Mouse (Mus musculus) adrenal gland, adult 2 months (tissue): ENCODE measurements at regions not wholly inside any gene's neighbourhood (a gene's known extent, or its start where the extent isn't known, plus 50 kb on each side); places are given as distances from the start of the nearest gene placed in this dataset.

Experiments used
- DNase-seq: peaks from one replicate; pipeline ENCODE4 v3.0.0; 2021

DNA sequence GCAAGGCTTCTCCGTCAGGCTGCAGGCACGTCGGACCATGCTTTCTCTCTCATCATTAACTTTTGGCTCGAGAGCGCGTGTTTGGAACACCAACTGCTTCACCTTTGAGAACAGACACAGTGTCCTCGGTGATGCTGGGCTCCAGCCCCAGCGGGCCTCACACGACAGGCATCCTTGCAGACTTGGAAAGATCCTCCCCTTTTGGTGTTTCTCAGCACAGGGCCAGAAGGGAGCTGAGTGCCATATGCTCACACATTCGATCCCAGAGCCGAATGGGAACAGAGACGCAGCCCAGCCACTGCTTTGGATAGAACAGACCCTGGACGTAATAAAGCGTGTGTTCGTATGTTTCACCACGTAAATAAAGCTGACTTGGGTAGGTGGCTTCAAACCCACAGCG, 389.1 kb downstream of the Vrk1 start:
- DNase-seq: no peak

DNA sequence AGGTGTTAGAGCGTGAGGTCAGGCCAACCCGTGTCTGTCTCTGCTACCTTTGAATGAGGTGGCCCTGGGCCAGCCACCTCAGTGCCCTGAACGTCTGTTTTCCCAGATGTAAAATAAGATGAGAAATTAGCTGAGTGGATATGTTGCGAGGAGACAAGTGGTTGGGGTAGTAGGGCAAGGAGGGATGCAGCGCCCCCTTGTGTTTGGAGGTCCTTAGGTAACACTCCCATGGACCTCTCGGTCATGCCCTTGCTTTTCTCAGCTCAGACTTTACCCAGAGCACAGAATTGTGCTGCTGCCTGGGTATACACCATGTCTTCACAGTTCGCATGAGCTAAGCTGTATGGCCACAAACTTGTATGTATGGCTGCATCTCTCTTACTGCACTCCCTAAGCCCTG, 401.0 kb downstream of the Vrk1 start:
- no peak for DNase-seq

DNA sequence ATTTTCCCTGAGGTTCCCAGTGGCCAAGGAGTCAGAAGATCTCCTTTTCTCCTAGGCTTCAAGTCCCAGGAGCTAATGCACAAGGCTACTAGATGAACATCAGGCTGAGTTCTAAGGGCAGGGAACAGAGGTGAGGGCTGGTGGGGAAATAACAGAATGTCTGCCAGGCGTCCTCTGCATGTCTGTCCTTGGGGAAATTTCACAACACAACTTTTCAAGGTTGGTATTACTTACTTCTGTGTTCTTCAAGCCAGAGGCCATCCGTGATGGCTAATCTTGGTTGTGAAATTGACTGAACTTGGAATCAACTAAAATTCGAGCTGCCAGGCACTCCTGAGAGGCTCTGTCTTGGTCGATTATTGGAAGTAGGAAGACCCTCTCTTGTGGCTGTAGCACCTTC, 416.6 kb downstream of the Vrk1 start:
- peak; percentile 60 for DNase-seq

DNA sequence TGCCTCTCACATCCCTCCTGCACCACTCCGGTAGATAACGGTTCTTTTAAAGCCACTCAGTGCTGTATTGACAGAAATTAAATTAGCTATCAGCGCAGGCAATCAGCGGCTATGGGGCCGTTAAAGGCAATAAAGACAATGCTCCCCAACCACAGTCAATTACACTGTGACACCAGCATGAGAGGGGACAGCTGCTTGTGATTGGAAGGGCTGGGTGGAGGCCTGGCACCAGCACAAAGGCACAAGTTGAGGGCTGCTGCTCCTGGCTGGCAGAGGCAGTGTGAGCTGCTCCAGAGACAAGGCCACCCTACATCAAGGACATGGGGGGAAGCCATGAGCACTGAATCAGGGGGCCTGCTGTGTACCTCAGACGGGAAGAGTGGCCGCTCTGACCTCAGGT, 420.0 kb downstream of the Vrk1 start:
- DNase-seq: peak; percentile 64

DNA sequence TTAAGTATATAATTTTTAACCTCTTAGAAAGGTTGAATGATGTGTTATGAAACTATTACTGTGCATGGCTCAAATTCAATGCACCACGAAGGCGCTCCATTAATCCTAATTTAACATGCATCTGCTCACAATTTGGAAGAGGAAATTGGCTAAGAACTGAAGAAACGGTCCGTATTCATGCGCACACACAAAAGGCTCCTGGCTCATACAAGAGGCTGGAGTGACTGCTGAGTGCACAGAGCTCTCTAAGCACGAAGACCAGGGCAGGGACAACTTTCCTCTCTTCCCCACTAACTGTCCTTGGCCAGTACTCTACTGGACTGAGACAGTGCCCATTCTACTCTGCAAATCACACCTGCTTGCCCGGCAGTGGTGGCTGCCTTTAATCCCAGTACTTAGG, 435.1 kb downstream of the Vrk1 start:
- no peak for DNase-seq

DNA sequence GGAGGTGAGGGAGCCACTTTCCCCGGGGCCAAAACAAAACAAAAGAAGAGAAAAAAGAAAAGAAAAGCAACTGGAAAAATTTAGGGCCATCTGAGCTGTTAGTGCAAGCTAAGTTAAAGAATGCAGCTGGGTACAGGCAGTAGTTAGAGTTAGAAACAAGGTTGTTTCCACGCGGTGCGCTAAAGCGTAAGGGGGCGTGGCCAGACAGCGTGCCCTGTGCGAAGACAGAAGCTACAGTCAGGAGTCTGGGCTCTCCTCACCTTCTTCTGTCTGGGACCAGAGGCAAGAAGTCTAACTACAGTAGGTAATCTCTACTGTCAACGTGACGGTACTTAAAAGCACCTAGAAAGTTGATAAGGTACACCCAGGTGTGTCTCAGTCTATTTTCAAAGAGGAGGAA, 435.9 kb downstream of the Vrk1 start:
- DNase-seq: no peak

DNA sequence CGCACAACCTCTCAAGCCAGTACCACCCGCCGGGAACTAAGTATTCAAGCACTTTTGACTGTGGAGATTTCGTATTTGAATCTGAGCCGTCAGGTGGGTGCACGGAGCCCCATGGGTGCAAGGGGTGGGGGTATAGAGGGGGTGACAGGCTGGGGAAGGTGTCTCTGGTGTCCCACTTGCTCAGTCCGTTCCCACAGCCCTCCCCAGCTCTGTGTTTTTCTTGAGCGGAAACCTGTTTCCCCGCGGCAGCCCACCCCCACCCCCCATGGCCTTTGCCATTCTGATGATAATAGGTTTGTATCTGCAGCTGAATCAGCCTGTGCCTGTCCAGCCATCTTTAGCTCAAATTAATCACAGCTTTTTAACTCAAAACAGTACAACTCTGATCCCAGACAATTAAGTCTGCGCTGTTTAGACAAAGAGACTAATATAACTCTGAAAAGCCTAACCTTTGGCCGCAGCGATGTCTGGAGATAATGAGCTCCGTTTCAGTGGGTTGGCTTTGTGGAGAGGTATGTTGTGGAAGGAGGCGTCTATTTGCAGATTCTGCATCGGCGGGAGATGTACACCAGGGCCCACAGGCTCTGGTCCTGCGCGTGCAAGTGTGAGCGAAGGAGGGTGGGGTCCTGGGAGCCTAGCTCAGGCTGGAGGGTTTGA, 437.0 kb downstream of the Vrk1 start:
- DNase-seq: no peak

DNA sequence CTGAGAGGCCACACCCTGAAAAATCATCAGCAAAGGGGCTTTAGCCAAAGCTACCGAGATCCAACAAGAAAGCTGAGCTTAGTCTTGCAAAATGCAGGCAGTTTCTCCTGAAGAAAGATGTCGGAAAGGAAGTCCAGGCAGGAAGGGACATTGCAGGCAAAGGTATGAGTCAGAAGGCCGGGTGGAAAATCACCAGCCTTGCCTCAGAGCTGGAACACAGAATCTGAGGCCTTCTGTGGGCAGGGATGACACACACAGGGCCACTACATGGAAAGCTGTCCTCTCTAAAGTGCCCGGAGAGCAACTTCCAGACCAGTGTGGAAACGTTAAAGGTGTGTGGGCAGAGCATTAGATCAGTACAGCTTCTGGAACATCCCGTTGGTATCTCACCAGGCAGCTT, 438.5 kb downstream of the Vrk1 start:
- peak; percentile 84 for DNase-seq

DNA sequence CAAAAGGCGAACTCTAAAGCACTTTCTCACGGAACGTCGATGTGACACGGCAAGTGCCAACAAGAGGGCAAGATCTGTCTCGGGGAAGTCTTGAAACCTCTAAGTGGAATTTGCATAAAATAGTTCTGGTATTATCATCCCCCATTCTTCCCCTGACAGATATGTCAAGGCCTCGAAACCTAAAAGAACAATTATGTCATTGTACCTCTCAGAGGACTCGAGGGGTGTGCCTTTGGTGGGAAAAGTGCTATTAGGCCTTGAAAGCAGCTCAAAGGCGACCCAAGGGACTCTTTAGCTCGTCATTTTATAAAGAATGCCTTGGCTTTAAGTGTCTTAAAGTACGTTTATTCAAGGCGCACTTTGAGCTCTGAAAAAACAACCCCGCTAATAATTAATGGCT, 443.5 kb downstream of the Vrk1 start:
- no peak for DNase-seq

DNA sequence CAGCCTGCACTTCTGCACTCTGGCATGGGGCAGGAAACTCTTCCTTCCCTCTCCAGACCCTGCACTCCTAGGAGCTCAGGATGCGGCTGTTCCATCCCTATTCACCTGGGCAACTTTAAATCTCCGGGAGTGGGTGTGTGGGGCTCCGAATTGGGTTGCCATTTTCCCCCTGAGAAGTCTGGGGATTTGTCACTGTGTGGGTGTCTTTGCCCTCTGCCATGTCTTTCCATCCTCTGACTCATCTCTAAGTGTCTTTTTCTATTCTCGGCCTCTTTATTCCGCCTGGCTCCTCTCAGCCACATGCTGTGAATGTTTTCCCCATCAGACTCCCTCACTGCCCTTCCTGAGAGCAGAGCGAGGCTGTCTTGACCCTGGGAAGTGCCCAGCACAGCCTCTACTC, 448.2 kb downstream of the Vrk1 start:
- no peak for DNase-seq

DNA sequence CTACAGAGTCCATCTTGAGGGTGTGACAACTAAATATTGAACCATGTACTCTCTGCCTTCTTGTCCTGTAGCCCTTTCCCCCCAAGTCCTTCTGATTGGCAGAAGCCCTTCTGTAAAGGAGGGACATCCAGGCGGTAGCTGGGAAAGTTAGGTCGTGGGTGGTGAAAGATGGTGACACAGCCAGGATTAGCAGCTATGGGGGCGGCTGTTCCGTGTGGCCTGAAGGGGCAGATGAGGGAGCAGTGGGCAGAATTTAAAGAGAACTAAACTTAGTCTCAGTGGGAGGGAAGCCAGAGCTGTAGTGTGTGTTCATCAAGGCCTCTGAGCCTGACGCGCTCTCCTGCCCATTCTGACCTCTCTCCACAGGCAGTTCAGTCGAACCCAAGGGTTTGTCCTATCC, 450.6 kb downstream of the Vrk1 start:
- no peak for DNase-seq

DNA sequence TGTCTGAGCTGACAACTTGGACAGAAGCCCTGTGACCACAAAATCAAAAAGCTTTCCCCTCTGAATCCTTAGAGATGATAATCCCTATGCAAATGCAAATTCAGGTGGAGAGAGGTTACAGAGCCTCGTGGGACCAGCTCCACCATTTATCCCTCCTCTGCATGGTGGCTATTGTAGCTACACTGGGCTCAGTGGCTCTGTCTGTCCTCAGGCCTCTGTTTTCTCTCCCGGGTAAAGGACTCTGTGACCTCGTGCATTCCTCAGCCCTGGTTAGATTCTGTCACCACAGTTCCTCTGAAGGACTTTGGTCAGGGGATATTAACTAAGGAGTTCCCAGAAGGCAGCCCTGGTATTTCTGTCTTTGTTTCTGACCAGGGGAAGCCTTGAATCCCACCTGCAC, 452.3 kb downstream of the Vrk1 start:
- DNase-seq: no peak

DNA sequence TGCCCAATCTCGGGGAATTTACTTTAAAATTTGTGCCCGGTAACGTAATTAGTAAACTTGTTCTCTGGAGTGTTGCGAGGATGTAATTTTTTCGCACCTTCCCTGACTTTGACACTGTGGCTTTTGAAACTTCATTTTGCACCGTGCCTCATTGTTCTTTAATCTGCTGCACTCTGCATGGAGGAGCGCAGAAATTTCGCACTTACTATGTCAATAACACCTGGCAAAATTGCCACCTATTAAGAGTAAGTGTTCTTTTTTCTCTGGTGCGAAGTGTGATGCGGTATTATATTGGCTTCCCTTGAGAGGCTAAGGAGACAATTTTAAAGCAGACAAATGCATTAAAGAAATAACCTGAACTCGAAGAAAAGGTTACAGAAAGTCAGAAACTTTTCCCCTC, 454.7 kb downstream of the Vrk1 start:
- DNase-seq: no peak

DNA sequence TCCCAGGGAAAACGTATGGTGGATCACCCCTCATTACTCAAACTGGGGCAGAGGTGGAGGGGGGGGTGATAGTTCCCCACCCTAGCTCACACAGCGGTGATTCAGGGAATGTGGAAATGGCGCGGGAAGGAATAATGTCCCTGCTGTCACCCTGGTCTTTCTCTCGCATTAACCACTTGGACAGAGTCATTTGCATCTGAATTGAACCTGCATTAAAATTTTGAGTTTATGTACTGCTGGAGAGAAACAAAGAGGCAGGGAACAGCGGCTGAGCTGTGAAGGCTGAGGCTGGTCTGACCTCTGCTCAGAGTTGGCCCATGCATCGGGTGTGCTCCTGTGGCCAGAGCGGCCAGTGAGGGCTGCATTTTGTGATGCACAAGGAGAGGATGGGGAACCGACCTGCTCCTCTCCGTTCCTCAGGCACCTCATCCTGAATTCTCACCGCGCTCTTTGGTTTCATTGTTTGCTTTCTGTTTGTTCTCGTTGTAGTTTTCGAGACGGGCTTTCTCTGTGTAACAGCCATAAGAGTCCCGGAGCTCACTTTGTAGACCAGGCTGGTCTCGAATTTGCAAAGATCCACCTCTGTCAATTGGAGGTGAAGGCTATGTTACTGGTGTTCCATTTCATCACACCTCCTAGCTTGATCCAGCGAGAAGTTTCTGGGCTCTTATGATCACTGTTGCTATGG, 458.3 kb downstream of the Vrk1 start:
- DNase-seq: no peak

DNA sequence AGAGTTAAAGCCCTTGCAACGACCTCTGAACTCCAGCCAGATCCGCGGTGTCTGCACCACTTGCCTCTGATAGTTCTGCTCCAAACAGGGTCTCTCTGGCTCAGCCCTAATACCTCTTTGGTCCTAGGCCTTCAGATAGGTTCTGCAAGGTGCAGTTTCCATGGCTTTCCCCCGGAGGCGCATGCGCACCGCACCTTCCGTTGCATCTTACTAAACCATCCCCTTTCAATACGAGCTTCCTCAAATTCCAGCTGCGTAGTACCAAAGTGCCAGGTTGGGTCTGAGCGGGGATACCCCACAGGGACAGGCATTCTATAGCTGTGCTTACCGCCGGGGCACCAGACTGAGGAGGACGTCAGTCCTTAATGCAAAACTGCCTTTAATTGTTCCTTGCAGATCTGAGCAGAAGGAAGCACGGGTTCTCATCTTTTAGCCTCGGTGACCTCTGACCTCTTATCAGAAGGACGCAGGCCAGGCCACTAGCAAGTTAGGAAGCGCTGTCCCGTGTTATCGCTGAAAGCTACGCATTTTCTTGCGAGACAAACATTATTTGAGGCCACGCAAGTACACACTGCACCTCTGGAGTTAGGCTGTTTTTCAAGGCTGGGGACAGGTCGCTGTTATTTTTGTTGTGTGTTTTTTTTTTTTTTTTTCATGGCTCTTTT, 464.6 kb downstream of the Vrk1 start:
- DNase-seq: no peak

DNA sequence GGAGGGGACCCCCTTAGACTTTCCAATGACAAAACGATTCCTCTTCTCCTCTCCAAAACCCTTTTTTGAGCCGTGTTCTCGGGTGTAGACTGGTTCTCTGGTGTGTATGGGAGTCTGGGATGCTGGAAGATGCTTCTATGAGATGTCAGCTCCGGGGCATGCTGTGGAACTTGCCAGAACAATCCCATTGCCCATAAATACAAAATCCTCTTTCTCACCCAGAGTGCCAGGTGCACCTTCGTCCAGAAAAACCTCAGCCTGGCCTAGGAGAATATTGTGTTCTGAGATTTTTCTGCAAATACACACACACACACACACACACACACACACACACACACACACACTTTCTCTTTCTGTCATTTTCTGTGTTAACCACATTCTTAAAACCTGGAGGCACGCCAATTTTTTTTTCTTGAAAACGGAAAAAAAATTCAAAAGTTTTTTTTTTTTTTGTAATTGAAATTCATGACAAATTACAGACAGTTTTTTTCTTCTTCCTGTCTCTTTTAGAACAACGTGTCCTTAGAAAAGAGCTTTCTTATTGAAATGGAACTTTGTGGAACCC, 465.5 kb downstream of the Vrk1 start:
- no peak for DNase-seq

DNA sequence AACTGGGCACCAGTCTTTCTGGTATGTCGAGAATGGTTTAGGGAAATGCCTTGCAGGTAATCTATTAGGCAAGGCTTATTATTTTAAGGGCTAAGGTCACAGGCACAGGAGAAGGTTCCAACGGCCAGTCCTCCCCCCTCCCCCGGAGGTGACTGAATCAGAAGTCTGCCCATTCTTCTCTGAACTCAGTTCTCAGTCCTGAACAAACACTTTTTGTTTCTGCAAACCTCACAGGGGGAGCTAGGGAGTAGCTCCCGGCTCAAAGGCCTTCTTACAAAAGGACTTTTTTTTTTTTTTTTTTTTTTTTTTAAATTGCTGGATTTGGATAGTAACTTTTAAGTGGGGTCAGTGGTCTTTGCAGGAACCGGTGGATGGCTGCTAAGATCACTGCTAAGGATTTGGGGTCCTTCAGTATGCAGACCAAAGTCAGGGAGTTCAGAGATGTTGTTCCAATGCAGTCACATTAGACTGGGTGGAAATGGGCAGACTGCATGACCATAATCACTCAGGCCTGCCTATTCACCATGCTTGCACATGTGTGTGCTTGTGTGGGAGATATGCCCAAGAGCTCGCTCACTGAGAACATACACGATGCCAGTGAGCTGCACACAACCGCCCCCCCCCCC, 467.1 kb downstream of the Vrk1 start:
- DNase-seq: no peak

DNA sequence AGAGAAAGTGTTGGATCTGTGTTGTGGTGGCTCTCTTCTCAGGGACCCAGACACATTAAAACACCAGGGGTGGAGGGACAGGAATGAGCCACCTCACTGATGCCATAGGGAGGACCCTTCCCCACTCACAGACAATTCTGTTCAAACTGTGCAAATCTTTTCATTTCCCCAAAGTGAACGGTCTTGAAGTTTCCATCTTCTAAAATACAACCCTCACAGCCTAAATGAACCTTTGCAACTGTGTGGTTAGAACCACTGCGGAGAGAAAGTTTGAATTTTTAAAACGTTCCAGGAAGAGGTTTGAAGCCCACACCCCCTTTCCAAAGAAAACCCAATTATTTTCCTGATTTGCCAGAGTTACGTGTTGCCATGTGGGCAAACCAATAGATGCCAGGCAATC, 467.7 kb downstream of the Vrk1 start:
- no peak for DNase-seq

DNA sequence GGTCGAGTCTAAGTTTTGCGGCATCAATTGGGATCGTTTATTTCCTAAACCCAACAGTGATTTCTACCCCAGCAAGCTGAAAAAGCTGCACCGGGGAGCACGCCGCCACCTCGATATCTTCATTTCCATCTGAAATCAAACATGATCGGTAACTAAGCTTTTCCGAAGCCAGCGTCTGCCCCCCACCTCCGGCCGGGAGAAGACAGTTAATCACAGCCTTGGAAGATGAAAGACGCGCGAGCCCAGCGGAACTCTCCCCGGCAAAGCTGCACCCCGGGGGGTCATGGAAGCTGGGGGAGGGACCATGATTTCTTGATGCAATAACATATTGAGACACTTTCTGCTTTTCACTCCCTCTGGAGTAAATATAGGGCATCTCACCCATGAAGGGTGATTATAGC, 468.4 kb downstream of the Vrk1 start:
- DNase-seq: peak; percentile 30

DNA sequence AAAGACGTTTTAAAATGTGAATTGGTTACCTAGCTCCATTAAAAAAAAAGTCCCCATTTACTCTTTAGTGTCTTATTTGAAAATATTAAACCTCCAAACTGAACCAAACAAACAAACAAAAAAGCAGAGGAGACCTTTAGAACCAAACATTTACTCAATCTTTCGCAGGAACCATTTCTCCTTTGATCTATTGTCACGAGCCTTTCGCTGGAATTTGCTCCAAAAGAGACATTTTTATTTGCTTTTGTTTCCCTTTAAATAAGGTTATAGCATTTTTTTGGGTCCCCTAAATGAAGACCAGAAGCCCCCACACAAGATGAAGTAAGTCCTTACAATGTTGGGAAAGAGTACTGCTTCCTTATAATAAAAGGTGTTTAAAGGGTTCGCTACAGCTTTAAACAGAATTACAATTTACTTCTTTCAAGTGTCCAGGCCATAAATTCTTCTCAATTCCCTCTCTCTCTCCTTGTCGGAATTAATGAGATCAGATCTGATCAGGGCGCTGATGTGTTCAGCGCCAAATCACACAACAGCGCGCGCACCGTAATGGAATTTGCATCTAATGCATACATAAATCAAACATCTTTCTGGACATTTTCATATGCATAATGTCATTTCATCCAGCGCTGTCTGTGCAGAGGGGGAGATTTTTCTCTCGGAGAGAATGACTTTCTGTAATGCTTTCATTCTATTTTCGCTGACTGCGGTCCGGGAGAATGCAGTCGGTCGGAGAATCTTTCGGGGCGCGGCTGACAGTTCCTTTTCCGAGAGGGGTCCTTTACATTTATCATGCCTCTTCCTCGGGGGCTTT, 469.2 kb downstream of the Vrk1 start:
- no peak for DNase-seq

DNA sequence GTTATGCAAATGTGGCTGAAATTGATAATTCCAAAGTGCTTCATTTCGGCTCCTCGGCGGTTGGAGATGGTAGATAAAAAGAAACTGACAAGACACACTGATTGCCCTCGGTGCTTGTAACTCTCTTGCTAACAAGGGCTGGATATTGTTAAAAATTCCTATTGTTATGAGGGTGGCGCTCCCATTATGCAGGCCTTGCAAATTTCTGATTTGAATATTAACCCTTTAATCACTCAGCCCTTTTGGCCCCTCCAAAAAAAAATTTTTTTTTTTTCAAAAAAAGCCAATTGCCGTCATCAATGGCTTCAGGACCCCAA, 469.8 kb downstream of the Vrk1 start:
- DNase-seq: no peak
